Mouse (Mus musculus) left cerebral cortex, adult 11 months (tissue): ENCODE measurements at regions not wholly inside any gene's neighbourhood (a gene's known extent, or its start where the extent isn't known, plus 50 kb on each side); places are given as distances from the start of the nearest gene placed in this dataset.

Experiments
- DNase-seq: peaks from one replicate; pipeline ENCODE4 v3.0.0; 2022; ENCODE audit warnings: low spot score

DNA sequence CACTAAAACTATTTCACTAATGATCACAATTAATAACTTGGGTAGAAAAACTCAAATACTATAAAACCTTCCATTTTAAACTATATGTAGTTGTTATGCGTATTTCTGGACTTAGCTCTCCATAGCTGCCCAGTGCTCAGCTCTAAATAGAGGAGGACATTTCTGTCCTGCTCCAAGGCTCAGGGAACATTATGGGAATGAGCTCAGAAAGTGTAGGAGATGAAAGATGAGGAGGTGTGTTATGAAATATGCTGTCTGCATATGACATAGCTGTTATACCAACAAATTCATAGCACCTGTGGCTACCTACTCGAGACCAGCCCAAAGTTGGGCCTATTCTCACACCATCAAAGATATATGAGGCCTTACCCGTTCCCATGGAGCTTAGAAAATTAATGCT, 106.3 kb downstream of the Aldh8a1 start:
- DNase-seq, result no peak

GRCm38 (mm10) chr10:21488374-21488930, 104.5 kb upstream of the 1700020N01Rik start:
- DNase-seq, result no peak

DNA sequence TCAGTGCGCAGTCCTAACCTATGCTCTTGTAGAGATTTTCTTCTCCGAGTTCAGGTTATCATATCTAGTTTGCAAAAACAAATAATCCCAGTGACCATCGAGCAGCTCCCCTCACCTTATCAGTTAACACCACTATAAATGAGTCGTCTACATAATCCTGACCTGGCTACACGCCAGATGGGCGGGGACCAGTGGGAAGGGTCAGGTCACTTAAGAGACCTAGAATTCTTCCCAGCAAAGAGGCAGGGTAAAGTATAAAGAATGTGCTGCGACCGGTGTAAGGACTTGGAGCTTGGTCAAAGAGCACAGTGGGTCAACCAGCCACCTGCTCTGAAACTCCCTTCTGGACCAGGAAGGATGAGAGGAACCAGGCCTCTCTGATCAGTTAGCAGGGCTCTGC, 102.0 kb upstream of the 1700020N01Rik start:
- DNase-seq, result no peak

- DNase-seq, result no peak
Observed at GRCm38 (mm10) chr10:21492254-21492894, 100.6 kb upstream of the 1700020N01Rik start.

DNA sequence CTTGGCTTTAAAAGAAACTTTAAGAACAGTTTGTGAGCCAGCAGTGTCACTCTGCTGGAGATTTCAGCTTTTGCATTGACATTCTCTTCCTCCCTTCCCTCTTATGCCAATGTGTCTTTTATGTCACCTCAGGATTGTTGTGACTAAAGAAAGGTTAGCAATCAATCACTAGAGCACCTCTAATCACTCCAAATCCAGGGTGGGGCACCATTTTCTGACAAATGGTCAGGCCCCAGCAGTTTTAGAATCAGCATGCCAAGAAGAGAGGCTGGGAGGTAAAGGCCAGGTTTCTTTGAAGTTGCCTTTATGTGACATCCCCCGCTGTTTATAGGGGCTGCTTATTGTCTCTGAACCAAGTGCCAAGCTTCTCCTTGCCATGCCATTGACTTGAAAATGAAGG, 98.4 kb upstream of the 1700020N01Rik start:
- no peak for DNase-seq

GRCm38 (mm10) chr10:21497110-21497509, 95.8 kb upstream of the 1700020N01Rik start:
- no peak for DNase-seq

GRCm38 (mm10) chr10:21498143-21498542, 94.8 kb upstream of the 1700020N01Rik start:
- DNase-seq, result no peak

GRCm38 (mm10) chr10:21501658-21502057, 91.3 kb upstream of the 1700020N01Rik start:
- DNase-seq, result no peak

DNA sequence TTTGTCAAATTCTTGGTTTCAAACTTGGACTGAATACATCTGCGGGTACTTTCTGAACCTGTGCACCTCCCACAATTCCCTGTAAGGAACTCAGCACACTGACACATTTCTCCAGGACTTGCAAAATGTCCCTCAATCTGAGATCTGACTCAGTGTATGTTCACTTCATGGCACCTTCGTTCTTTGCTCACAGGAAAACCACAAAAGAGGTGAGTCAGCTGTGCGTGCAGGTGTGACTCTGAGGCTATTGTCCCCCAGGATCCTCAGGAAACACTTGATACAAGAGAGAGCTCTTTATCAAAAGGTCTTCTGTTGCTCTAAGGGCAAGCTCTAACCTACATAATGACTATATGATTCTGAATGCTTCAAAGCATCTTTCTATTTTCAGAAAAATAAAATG, 88.5 kb upstream of the 1700020N01Rik start:
- DNase-seq, result no peak

GRCm38 (mm10) chr10:21511386-21511785, 81.6 kb upstream of the 1700020N01Rik start:
- DNase-seq, result no peak

DNA sequence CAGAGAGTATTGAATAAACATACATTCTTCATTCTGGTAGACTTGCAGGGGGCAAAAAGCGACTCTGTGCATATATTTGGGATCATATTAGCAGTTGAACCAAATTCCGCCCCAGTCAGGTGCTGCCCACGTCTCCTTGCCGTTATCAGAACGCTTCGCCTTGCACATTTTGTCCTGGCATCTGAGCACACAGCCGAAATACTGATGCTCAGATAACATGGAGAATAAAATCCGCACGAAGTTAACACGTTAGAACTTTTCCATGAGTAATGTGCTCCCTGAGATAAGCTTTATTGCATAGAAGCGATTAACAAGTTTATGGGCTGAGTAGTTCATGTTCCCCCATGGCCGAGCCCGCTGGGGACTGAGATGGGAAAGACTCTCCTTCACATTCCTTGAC, 80.5 kb upstream of the 1700020N01Rik start:
- DNase-seq, result no peak

DNA sequence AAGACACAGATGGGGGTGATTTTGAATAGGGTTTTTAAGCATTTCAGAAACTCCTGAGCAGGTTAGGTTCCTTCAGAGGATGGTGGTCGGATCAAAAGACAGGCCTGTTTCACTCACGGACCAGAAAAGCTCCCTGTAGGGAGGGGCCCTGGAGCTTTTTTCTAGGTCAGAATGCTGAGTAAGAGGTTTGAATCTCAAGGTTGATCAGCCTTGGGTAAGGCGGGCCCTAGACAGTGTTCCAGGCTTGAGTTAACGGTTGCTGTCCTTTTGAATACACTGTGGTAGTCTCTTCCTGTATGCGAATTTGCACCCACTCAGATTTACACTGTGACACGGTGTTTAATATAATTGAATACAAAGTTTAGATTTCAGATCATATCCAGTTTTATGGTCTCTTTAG, 75.2 kb upstream of the 1700020N01Rik start:
- no peak for DNase-seq

- no peak for DNase-seq
Observed at GRCm38 (mm10) chr10:21520854-21521253, 72.1 kb upstream of the 1700020N01Rik start.

DNA sequence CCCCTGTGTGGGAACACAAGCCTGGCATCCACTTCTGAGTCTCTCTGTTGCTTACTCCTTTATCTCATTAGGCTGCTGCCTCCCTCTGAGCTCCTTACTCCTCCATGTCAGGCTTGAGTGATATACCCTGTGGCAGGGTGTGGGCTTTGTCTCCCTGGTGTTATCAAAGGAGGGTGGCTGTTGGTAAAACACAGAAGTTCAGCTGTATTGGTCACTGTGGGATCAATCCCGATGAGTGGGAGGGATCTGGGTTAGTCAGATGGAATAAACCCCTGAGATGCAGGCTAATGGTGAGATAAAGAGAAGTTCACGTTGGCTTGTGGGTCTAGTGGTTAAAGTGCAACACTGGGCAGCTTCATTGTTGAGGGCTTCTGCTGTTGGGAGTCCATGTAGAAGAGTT, 67.4 kb upstream of the 1700020N01Rik start:
- DNase-seq, result no peak

DNA sequence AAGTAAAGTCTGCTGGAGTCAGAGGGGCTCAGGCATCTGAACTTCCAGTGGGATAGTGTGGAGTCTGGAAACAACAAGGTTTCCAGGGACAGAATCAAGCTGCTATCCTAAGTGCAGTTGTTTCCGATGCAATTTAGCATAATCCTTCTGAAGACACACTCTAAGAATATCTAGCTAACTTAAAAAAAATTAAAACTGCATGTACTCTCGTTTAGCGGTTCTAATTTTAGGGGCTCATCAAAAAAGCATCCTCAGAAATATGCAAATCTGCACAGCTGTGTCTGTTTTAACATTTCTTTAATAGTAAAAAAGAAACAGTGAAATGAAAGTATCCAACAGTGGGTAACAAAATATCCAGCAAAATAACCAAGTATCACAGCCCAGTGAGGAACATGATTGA, 64.5 kb upstream of the 1700020N01Rik start:
- no peak for DNase-seq

DNA sequence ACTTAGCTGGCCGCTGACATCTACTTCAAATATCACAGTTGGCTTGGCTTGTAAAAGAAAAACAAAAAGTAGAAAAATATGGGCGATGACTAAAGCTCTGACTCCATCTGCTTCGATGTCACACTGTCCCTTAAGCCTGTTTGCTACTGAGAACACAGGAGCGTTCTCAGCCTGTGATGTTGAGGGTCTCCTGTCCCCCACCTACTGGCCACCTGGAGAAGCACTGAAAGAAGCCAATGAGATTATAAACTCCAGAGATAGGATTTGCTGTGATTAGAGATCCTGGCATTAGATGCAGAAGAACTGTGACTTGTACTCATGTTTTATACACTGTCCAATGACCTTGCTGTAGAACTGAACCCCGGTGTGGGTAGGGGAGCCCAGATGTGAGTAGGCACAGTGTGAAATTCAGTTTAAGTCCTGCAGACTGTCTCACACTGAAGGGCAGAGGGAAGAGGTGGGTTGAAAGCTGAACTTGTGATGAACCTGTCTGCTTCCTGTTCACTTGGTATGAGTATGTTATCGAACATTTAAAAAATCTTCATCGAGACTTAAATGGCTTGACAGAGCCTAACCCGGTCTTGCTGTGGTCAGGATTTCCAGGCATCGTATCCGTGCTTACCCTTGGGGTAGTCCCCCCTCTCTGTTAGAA, 63.7 kb upstream of the 1700020N01Rik start:
- no peak for DNase-seq

DNA sequence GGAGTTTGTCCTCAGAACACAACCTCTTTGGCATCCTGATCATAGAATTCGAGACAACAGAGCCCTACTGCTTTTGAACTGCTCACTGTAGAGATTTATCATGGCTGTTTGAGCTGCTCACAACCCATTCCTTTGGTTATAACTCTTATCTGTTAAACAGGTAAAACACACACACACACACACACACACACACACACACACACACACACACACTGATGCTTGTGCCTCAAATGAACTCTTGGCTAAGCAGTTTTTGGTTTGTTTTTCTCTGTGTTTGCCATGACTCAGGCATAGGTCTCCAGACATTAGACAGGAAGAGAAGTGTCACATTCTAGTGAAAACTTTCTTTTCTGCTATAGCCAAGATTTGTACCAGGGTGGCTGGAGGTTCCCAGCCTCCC, 60.8 kb upstream of the 1700020N01Rik start:
- DNase-seq, result no peak

- no peak for DNase-seq
Observed at GRCm38 (mm10) chr10:21535631-21536030, 57.3 kb upstream of the 1700020N01Rik start.

- DNase-seq, result no peak
Observed at GRCm38 (mm10) chr10:21538481-21538880, 54.5 kb upstream of the 1700020N01Rik start.
